Mouse (Mus musculus) cerebellum, postnatal 4 days (tissue): ENCODE measurements at regions not wholly inside any gene's neighbourhood (a gene's known extent, or its start where the extent isn't known, plus 50 kb on each side); places are given as distances from the start of the nearest gene placed in this dataset.

ENCODE experiments used
- DNase-seq, 2 experiments: peaks; one replicate each; pipeline ENCODE4 v3.0.0; 2022; ENCODE audit warnings: low spot score in 2 of 2, mixed read lengths in 1 of 2

DNA sequence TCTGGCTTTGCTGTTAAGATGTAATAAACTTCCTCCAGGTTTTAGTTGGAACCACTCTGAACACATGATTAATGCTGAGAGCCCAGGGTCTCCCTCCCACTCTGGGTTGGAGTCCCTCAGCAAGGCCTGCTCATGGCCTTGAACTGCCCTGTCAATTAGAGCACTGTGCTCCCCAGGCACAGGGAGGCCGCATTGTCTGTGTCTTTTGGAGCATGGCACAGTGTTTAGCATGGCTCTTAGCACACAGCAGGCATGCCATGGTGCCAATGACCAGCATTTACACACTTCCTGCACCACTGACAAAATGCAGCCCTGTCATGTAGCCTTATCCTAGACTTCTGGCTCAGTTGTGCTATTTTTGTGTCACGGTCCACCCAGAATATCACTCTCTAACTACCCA is 398.2 kb upstream of the Mmadhc start:
- peak in 1 of 2 experiments; percentile 25 for DNase-seq

DNA sequence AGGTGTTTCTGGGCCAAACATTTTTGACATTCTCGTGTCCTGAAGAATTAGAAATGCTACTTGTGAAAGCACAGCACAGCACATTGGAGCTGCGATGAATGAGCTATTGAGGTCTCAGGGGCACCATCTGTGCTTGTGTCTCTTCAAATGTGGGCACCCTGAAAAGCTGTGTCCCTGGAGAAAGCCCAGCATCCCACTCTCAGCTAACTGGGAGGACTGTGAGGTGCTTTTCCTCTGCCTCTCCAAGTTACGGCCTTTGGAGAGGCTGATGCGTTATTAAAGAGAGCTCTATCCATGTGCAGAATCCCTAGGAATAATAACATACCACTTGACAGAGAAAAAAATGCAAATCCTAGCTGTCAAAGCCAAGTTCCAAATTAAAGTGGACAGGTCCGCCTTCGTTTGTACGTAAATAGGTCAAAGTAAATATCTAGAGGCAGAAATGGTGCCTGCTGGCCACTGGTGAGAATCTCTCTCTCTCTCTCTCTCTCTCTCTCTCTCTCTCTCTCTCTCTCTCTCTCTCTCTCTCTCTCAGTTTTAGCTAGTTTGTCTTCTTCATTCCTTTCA is 397.3 kb upstream of the Mmadhc start:
- DNase-seq, result no peak

GRCm38 (mm10) chr2:50690120-50691103 is 393.8 kb upstream of the Mmadhc start:
- no peak for DNase-seq

- no peak for DNase-seq
Measured at GRCm38 (mm10) chr2:50687672-50688151, 391.1 kb upstream of the Mmadhc start.

GRCm38 (mm10) chr2:50687222-50687621 is 390.6 kb upstream of the Mmadhc start:
- no peak for DNase-seq

GRCm38 (mm10) chr2:50677456-50677855 is 380.9 kb upstream of the Mmadhc start:
- no peak for DNase-seq

DNA sequence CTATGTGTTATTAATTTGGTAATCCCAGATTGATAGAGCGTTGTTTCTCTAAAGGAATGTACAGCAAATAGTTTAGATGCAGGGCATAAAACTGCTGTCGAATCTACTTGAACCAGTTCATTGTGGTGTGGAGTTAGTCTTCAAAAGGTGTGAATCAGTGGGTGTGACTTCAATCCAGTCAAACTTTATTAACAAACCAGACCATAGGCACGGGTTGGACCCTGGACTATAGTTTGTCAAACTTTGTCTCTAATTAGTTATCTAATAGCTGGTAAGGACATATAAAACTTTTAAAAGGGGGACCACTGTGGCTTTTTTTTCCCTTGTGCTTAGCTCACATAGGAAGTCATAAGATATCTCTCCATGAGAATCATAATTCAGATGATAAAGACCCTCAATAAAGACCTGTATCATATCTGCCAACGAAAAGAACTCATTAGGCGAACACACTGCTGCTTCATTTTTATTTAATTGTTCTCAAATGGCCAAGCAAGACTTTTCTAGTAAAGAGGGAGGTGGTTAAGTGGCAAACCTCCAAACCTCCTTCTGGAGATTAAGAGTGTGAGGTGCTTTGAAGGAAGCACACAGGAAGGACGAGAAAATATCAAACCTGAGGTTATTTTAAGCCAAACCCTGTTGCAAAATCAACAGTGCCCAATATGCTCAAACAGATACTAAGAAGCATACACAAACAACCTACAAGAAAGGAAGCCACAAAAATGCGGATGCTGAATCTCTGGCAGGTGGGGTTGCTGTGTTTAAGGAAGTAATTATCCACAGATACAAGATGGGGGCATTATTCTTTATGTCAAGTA is 379.3 kb upstream of the Mmadhc start:
- DNase-seq, result no peak

- DNase-seq, result no peak
Measured at GRCm38 (mm10) chr2:50674856-50675175, 378.2 kb upstream of the Mmadhc start.

GRCm38 (mm10) chr2:50674151-50674855 is 377.7 kb upstream of the Mmadhc start:
- DNase-seq, result no peak

GRCm38 (mm10) chr2:50669297-50669696 is 372.7 kb upstream of the Mmadhc start:
- DNase-seq, result no peak

GRCm38 (mm10) chr2:50668789-50669188 is 372.2 kb upstream of the Mmadhc start:
- no peak for DNase-seq

DNA sequence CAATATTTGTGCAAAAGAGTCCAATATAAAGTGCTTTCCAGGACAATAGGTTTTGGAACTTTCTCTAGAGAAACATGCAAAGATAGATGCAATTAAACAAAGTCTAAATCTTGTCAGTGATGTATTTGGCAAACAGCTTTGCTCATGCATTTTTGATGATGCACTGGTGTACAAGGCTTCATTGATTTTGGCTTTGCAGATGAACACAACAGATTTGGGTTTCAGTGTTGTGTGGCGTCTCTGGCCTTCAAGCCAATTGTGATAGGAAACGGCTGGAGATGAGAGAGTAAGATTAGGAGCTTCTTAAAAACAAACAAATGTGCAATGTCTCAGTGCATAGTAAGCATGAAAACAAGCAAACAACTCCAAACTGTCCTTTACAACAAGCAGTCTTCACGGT is 370.6 kb upstream of the Mmadhc start:
- DNase-seq, result no peak

DNA sequence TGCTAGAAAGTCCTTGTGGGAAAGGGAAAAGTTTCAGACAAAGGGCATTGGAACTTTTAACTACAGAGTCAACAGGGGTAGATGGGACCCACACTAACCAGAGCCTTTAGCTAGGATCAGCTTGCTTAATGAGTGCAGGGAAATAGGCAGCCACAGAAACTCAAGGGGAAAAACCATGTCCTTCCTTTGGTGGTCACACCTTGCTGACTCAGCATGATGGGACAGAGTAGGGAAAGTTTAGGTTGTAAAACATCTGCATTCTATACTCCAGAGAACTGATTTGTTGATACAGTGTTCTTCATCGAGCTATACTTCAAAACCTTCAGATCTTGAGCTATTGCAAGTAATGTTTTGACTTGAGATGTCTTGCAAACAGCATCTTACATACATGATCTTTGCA is 365.9 kb upstream of the Mmadhc start:
- DNase-seq, result no peak

- no peak for DNase-seq
Measured at GRCm38 (mm10) chr2:50660000-50660399, 363.4 kb upstream of the Mmadhc start.

DNA sequence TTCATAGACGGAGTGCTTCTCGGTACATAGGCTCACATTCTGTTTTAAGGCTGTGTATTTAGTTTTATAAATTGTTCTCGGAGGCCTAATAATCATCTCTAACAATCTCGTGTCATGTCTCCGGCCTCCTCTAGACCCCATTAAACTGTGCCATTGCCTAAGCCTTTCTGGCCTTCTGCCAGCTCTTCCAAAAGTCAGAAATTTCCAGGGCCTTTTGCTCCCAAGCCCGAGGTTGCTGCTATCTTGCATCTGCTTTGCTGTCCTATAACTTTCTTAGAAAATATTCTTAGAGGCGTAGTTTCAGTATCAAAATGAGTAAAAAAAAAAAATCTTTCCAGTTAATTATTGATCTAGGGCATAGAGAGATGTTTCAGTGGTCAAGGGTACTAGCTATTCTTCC is 361.2 kb upstream of the Mmadhc start:
- no peak for DNase-seq

- peak in 1 of 2 experiments; percentile 17 for DNase-seq
Measured at GRCm38 (mm10) chr2:50656351-50656750, 359.8 kb upstream of the Mmadhc start.

DNA sequence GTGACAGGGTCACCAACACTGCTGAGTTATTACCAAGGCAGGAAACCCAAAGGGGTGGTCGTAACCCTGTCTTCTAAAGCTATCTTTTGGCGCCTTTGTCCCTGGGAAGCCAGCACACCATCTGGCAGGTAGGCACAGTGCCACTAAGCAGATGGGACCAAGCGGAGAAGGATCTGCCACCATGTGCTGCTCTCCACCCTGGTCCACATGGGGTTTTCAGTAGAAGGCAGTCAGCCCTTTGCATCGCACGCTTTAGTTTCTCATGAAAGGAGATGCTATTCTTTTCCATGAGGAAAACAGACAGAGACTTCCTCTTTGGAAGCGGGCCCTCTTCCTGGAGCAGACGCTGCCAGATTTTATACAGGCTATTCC is 358.3 kb upstream of the Mmadhc start:
- DNase-seq, result peak; percentile 59 to 93

GRCm38 (mm10) chr2:50654221-50654952 is 357.8 kb upstream of the Mmadhc start:
- peak in 1 of 2 experiments; percentile 17 for DNase-seq

DNA sequence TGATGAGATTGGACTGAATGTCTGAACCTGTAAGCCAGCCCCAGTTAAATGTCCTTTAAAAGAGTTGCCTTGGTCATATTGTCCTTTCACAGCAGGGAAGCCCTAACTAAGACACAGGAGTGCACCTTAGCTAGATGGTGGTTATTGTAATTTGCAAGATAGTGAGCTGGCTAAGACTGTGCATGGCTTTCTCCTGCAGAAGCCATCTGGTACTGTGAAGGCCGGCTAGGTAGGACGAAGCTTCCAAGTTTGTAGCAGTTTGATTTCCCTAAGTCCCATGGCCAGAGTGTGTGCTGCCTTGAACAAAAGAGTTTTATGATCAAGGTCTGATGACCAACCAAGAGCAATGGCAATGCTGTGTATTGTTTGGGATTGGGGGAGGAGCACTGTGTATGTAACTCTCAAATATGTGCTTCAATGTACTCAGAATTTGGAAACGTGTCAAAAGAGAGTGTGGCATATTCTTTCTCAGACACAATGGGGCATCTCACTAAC is 356.6 kb upstream of the Mmadhc start:
- DNase-seq, result no peak

- DNase-seq, result no peak
Measured at GRCm38 (mm10) chr2:50649656-50650055, 353.1 kb upstream of the Mmadhc start.

GRCm38 (mm10) chr2:50643219-50643618 is 346.6 kb upstream of the Mmadhc start:
- DNase-seq, result no peak
